Mouse (Mus musculus) embryonic facial prominence, embryonic 12.5 days (tissue): ENCODE measurements around the gene Hdac10. TPM values are rescaled to one million over a fixed set of nuclear protein-coding genes. Genes with fewer than 3 reads are reported as not detected.

Experiments
- ATAC-seq: fragments of 200-750 bp; cut with Nextera tagmentation; 2 replicates; pipeline ENCODE4 v1.8.0; 2017; ENCODE audit not compliant: insufficient number of reproducible peaks, insufficient read depth, low FRiP score, low TSS enrichment
- H3K27ac ChIP-seq: fragments of 300-500 bp; sonication (generic); 2 replicates; pipeline ENCODE4 v1.5.1; 2016; ENCODE audit warnings: mild to moderate bottlenecking
- H3K27me3 ChIP-seq: fragments of 300-500 bp; sonication (generic); 2 replicates; pipeline ENCODE4 v1.6.1; 2016; ENCODE audit warnings: mild to moderate bottlenecking, moderate library complexity
- H3K36me3 ChIP-seq: fragments of 300-500 bp; sonication (generic); 2 replicates; pipeline ENCODE4 v1.6.1; 2016; ENCODE audit warnings: mild to moderate bottlenecking
- H3K4me1 ChIP-seq: fragments of 300-500 bp; sonication (generic); 2 replicates; pipeline ENCODE4 v1.6.1; 2016
- H3K4me2 ChIP-seq: fragments of 300-500 bp; sonication (generic); replicated peaks from 2 replicates; pipeline ENCODE4 v1.6.1; 2016; ENCODE audit warnings: mild to moderate bottlenecking, moderate library complexity
- H3K4me3 ChIP-seq: fragments of 300-500 bp; sonication (generic); 2 replicates; pipeline ENCODE4 v1.5.1; 2016; ENCODE audit warnings: mild to moderate bottlenecking
- H3K9ac ChIP-seq: fragments of 300-500 bp; sonication (generic); 2 replicates; pipeline ENCODE4 v1.6.1; 2016; ENCODE audit warnings: mild to moderate bottlenecking, moderate library complexity
- H3K9me3 ChIP-seq: fragments of 300-500 bp; sonication (generic); 2 replicates; pipeline ENCODE4 v1.6.1; 2016; ENCODE audit warnings: mild to moderate bottlenecking, moderate library complexity
- WGBS: fragments of 180-500 bp; shearing (Covaris S2); methylation state at CpG from one replicate; pipeline ENCODE4 v1.1.7; 2016; 5-methylcytosine and 5-hydroxymethylcytosine counted together
- polyA plus RNA-seq: library from polyadenylated mRNA; unstranded; fragments of >200 nt; fragmentation: Nextera tagmentation; extraction: Ambion mirVana; gene quantifications from 2 replicates; pipeline ENCODE4 v1.2.1, GENCODE M21; 2016

Gene Hdac10
- polyA plus RNA-seq, 1 experiment from 2014 or later: 20.1 TPM

- Histone ChIP-seq H3K4me2 (peak within 1 kb of the TSS; percentile 98), H3K36me3 (peaks cover 56% of the 10 kb centered on the region), H3K4me3 (peak within 1 kb of the TSS; percentile 89), H3K27me3 (no peaks in the 10 kb centered on the region), H3K27ac (peak within 1 kb of the TSS; percentile 70), H3K4me1 (peaks cover 18% of the 10 kb centered on the region), H3K9ac (peak within 1 kb of the TSS; percentile 92), H3K9me3 (no peaks in the 10 kb centered on the region)
- ATAC-seq: peak; percentile 86
- 2% methylated on average over 38 of the region's 38 CpGs for WGBS
Measured at GRCm38 (mm10) chr15:89088607-89089247, 39.8 kb downstream of the Hdac10 start, which contains the start of gene Selenoo. Gene Selenoo (plus strand): TSS chr15:89089084.

- Histone ChIP-seq H3K9ac (no peak overlapping the region), H3K27me3 (no peaks in the 10 kb centered on the region), H3K36me3 (peaks cover 60% of the 10 kb centered on the region), H3K4me2 (no peak overlapping the region), H3K4me3 (no peak overlapping the region), H3K4me1 (peaks cover 9% of the 10 kb centered on the region), H3K9me3 (no peaks in the 10 kb centered on the region), H3K27ac (no peak overlapping the region)
- 93% methylated on average over 2 of the region's 2 CpGs for WGBS
- no peak for ATAC-seq
Measured at GRCm38 (mm10) chr15:89084826-89085225, 43.7 kb downstream of the Hdac10 start.

GRCm38 (mm10) chr15:89083906-89084305 lies 44.6 kb downstream of the Hdac10 start:
- Histone ChIP-seq H3K36me3 (peaks cover 60% of the 10 kb centered on the region), H3K9ac (no peak overlapping the region), H3K4me3 (no peak overlapping the region), H3K9me3 (no peaks in the 10 kb centered on the region), H3K27ac (no peak overlapping the region), H3K4me2 (no peak overlapping the region), H3K27me3 (no peaks in the 10 kb centered on the region), H3K4me1 (peaks cover 6% of the 10 kb centered on the region; the same call in 1 of the 2 replicates)
- no peak for ATAC-seq
- 90% methylated on average over 1 of the region's 1 CpGs for WGBS

- Histone ChIP-seq H3K27me3 (no peaks in the 10 kb centered on the region), H3K4me2 (peak overlapping the region; percentile 1; the same call in 1 of the 2 replicates), H3K27ac (no peak overlapping the region), H3K9me3 (no peaks in the 10 kb centered on the region), H3K36me3 (peaks cover 20% of the 10 kb centered on the region), H3K4me1 (peaks cover 33% of the 10 kb centered on the region), H3K9ac (no peak overlapping the region), H3K4me3 (no peak overlapping the region)
- no peak for ATAC-seq
- WGBS: 59% methylated on average over 9 of the region's 9 CpGs
Measured at GRCm38 (mm10) chr15:89078208-89078836, 50.2 kb downstream of the Hdac10 start.

- ATAC-seq: peak; percentile 62
- H3K4me3 ChIP-seq: peak overlapping the region; percentile 89
- H3K27ac ChIP-seq: peak overlapping the region; percentile 84
- H3K27me3 ChIP-seq: no peaks in the 10 kb centered on the region
- WGBS: under 1% methylated on average over 27 of the region's 39 CpGs
- H3K9ac ChIP-seq: peak overlapping the region; percentile 94
- H3K4me1 ChIP-seq: peaks cover 33% of the 10 kb centered on the region
- H3K4me2 ChIP-seq: peak overlapping the region; percentile 92
- H3K9me3 ChIP-seq: no peaks in the 10 kb centered on the region
- peaks cover 2% of the 10 kb centered on the region; the same call in 1 of the 2 replicates for H3K36me3 ChIP-seq
Measured at GRCm38 (mm10) chr15:89076156-89076731, 52.3 kb downstream of the Hdac10 start.

GRCm38 (mm10) chr15:89075478-89076147 lies 52.9 kb downstream of the Hdac10 start:
- H3K4me2 ChIP-seq: peak overlapping the region; percentile 92
- ATAC-seq: peak; percentile 88

GRCm38 (mm10) chr15:89074613-89075477 lies 53.7 kb downstream of the Hdac10 start, which contains the start of gene Trabd:
Gene Trabd (plus strand): TSS chr15:89075124.
- Histone ChIP-seq H3K27me3 (peaks cover 9% of the 10 kb centered on the region), H3K4me1 (peaks cover 33% of the 10 kb centered on the region), H3K9me3 (no peaks in the 10 kb centered on the region), H3K4me3 (peak within 1 kb of the TSS; percentile 89), H3K9ac (peak within 1 kb of the TSS; percentile 94), H3K27ac (peak within 1 kb of the TSS; percentile 84), H3K36me3 (no peaks in the 10 kb centered on the region), H3K4me2 (peak within 1 kb of the TSS; percentile 92)
- ATAC-seq: peak; percentile 10; the same call in 1 of the 2 replicates
- WGBS: 15% methylated on average over 11 of the region's 11 CpGs

More at GRCm38 (mm10) chr15:89075478-89076147, 52.9 kb downstream of the Hdac10 start:
- no peaks in the 10 kb centered on the region for H3K9me3 ChIP-seq
- H3K36me3 ChIP-seq: no peaks in the 10 kb centered on the region
- WGBS: 1% methylated on average over 52 of the region's 59 CpGs
- peak overlapping the region; percentile 84 for H3K27ac ChIP-seq
- H3K27me3 ChIP-seq: peaks cover 3% of the 10 kb centered on the region; the same call in 1 of the 2 replicates
- H3K4me1 ChIP-seq: peaks cover 33% of the 10 kb centered on the region
- H3K4me3 ChIP-seq: peak overlapping the region; percentile 89
- peak overlapping the region; percentile 94 for H3K9ac ChIP-seq

- WGBS: 74% methylated on average over 10 of the region's 10 CpGs
- H3K9me3 ChIP-seq: no peaks in the 10 kb centered on the region
- H3K27ac ChIP-seq: no peak overlapping the region
Measured at GRCm38 (mm10) chr15:89073993-89074603, 54.4 kb downstream of the Hdac10 start.

More at GRCm38 (mm10) chr15:89073993-89074603, 54.4 kb downstream of the Hdac10 start:
- Histone ChIP-seq H3K4me3 (no peak overlapping the region), H3K27me3 (peaks cover 17% of the 10 kb centered on the region), H3K9ac (no peak overlapping the region), H3K4me2 (no peak overlapping the region), H3K4me1 (peaks cover 33% of the 10 kb centered on the region), H3K36me3 (no peaks in the 10 kb centered on the region)
- ATAC-seq: no peak
